Mouse (Mus musculus) liver, embryonic 13.5 days (tissue): Measurements from ENCODE around the gene Ltc4s. TPM values are rescaled to one million over a fixed set of nuclear protein-coding genes. Genes with fewer than 3 reads are reported as not detected.

Experiments used
- ATAC-seq: fragments of 200-750 bp; cut with Nextera tagmentation; 2 replicates; pipeline ENCODE4 v1.8.0; 2017; ENCODE audit warnings: low read depth, mild to moderate bottlenecking, moderate number of reproducible peaks, moderate library complexity
- DNase-seq: peaks from one replicate; pipeline ENCODE4 v3.0.0; 2022
- H3K27ac ChIP-seq: fragments of 300-500 bp; sonication (generic); 2 replicates; pipeline ENCODE4 v1.5.1; 2015; ENCODE audit warnings: moderate library complexity, mild to moderate bottlenecking, inconsistent platforms
- H3K27me3 ChIP-seq: fragments of 300-500 bp; sonication (generic); 2 replicates; pipeline ENCODE4 v1.6.1; 2015; ENCODE audit warnings: mild to moderate bottlenecking, inconsistent platforms
- H3K36me3 ChIP-seq: fragments of 300-500 bp; sonication (generic); 2 replicates; pipeline ENCODE4 v1.6.1; 2015; ENCODE audit warnings: mild to moderate bottlenecking, inconsistent platforms
- H3K4me1 ChIP-seq: fragments of 300-500 bp; sonication (generic); replicated peaks from 2 replicates; pipeline ENCODE4 v1.6.1; 2015; ENCODE audit warnings: inconsistent platforms
- H3K4me2 ChIP-seq: fragments of 300-500 bp; sonication (generic); 2 replicates; pipeline ENCODE4 v1.6.1; 2015; ENCODE audit warnings: inconsistent platforms, mild to moderate bottlenecking, moderate library complexity
- H3K4me3 ChIP-seq: fragments of 300-500 bp; sonication (generic); replicated peaks from 2 replicates; pipeline ENCODE4 v1.5.1; 2015; ENCODE audit warnings: mild to moderate bottlenecking, inconsistent platforms
- H3K9ac ChIP-seq: fragments of 300-500 bp; sonication (generic); 2 replicates; pipeline ENCODE4 v1.6.1; 2015; ENCODE audit warnings: mild to moderate bottlenecking, inconsistent platforms
- H3K9me3 ChIP-seq: fragments of 300-500 bp; sonication (generic); replicated peaks from 2 replicates; pipeline ENCODE4 v1.6.1; 2016; ENCODE audit warnings: inconsistent platforms
- WGBS: fragments of 180-500 bp; shearing (Covaris S2); methylation state at CpG from one replicate; pipeline ENCODE4 v1.1.7; 2015; ENCODE audit not compliant: insufficient replicate concordance; 5-methylcytosine and 5-hydroxymethylcytosine counted together
- polyA plus RNA-seq: library from polyadenylated mRNA; unstranded; fragments of >200 nt; fragmentation: Nextera tagmentation; extraction: Ambion mirVana; gene quantifications from 2 replicates; pipeline ENCODE4 v1.2.1, GENCODE M21; 2015

Gene Ltc4s
- polyA plus RNA-seq, 1 experiment from 2014 or later, result 0.99 TPM

DNA sequence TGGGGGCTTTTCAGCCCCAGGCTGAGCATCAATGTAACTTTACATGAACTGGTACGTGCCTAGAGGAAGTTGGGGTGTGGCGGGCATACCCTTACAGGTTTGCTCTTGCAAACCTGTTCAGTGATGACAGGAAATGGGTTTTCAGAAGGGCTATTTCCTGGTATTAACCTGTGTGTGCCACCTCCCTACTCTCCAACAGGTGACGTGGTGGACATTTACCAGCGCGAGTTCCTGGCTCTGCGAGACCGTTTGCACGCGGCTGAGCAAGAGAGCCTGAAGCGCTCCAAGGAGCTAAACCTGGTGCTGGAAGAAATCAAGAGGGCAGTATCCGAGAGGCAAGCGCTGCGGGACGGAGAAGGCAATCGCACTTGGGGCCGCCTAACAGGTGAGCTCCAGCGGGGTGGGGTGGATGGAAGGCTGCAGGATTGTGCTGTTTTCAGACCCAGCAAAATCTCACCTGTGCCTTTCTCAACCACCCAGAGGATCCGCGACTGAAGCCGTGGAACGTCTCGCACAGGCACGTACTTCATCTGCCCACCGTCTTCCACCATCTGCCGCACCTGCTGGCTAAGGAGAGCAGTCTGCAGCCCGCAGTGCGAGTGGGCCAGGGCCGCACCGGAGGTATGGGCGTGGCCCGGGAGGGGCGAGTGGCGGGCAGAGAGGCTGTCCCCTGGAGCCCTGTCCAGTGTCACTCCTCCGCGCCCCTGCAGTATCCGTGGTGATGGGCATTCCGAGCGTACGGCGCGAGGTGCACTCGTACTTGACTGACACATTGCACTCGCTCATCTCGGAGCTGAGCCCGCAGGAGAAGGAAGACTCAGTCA lies 7.7 kb downstream of the Ltc4s start:
- no peak for DNase-seq
- no peaks in the 10 kb centered on the region for H3K27me3 ChIP-seq
- no peaks in the 10 kb centered on the region for H3K9me3 ChIP-seq
- peaks cover 58% of the 10 kb centered on the region for H3K4me1 ChIP-seq
- H3K4me2 ChIP-seq, result peak overlapping the region; percentile 44
- peaks cover 55% of the 10 kb centered on the region for H3K36me3 ChIP-seq
- H3K27ac ChIP-seq, result no peak overlapping the region
- 72% methylated on average over 45 of the region's 45 CpGs for WGBS
- ATAC-seq, result no peak
- H3K9ac ChIP-seq, result no peak overlapping the region
- H3K4me3 ChIP-seq, result no peak overlapping the region; the same call in 1 of the 2 replicates

DNA sequence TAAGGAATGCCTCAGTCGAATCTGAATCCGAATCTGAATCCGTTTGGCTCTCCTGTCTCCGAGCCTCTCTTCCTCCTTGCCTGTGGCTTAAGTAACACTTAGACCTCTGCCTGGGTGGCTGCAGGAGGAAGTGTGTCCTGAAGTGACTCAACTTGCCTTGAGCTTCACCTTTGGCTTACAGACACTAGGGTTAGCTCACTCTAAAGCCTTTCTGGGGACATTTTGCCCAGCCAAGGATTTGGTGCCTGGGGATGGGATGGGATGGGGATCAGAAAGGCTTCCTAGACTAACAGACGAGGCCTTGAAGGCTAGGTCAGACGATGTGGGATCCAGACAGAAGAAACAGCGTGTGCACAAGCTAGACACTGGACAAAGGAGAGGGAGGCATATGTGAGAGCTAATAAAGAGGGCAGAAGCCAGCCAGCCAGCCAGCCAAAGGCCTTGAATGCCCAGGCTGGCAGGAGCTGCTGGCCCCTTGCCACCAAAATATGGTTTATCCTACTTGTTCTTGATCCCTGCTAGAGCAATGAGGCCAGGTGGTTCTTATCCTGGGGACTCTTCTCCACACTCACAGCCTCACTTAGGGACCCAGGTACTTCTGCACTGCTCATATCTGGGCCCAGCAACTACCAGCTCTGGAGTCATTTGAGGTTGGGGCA lies 9.0 kb downstream of the Ltc4s start:
- Histone ChIP-seq H3K27ac (peak overlapping the region; percentile 98), H3K4me2 (no peak overlapping the region), H3K9ac (no peak overlapping the region), H3K27me3 (no peaks in the 10 kb centered on the region), H3K9me3 (no peaks in the 10 kb centered on the region), H3K4me3 (no peak overlapping the region), H3K4me1 (peaks cover 57% of the 10 kb centered on the region), H3K36me3 (peaks cover 43% of the 10 kb centered on the region)
- DNase-seq (no peak), ATAC-seq (no peak)
- WGBS, result 64% methylated on average over 7 of the region's 7 CpGs

DNA sequence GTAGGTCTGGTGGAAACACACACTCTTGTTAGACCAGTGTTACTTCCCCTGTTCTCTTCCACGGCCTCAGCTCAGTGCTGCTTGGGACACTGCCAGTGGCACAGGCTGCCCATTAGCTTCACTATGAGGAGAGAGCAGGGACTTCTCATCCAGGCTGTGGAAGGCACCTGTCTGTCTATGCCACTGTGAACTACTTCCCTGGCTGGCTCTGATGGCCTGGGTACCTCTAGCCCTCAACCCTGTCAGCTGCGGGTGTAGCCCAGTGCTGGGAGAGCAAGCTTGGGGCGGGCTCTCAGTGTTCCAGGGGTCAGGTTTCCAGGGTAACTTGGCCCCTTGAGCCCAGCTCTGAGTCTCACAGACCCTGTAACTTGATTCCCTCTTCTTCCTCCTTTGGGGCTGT lies 9.6 kb downstream of the Ltc4s start:
- DNase-seq, result no peak
- H3K27me3 ChIP-seq, result no peaks in the 10 kb centered on the region
- peaks cover 37% of the 10 kb centered on the region for H3K36me3 ChIP-seq
- peak overlapping the region; percentile 98 for H3K27ac ChIP-seq
- ATAC-seq, result no peak
- no peak overlapping the region for H3K4me3 ChIP-seq
- H3K9me3 ChIP-seq, result no peaks in the 10 kb centered on the region
- 71% methylated on average over 3 of the region's 3 CpGs for WGBS
- H3K4me2 ChIP-seq, result 0 out of 2 replicates have a peak overlapping the region, but pooled peaks have one; percentile 0
- H3K4me1 ChIP-seq, result peaks cover 62% of the 10 kb centered on the region
- peak overlapping the region; percentile 31 for H3K9ac ChIP-seq

DNA sequence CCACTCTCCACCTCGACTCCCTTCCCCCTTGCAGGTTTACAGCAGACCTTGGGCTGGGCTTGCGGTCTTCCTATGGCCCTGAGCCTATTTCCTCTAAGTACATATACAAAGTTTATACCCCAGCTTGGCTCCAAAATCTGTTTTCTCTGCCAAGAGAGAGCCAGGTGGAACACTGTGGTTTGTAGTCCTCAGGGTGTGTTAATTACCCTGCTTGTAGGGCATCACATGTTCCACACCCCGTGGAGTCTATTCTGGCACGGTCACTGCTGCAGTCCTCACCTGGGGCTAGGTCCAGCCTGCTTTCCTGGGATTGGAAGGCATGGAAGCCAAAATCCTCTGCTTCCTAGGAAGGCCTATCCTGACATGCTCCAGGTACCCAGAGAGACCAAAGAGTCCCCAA lies 10.7 kb downstream of the Ltc4s start:
- WGBS, result 80% methylated on average over 4 of the region's 4 CpGs
- H3K36me3 ChIP-seq, result peaks cover 27% of the 10 kb centered on the region
- H3K27ac ChIP-seq, result peak overlapping the region; percentile 98
- H3K4me3 ChIP-seq, result no peak overlapping the region
- H3K9ac ChIP-seq, result peak overlapping the region; percentile 99; the same call in 1 of the 2 replicates
- no peaks in the 10 kb centered on the region for H3K27me3 ChIP-seq
- no peaks in the 10 kb centered on the region for H3K9me3 ChIP-seq
- DNase-seq, result no peak
- peaks cover 72% of the 10 kb centered on the region for H3K4me1 ChIP-seq
- ATAC-seq, result no peak
- H3K4me2 ChIP-seq, result peak overlapping the region; percentile 86

DNA sequence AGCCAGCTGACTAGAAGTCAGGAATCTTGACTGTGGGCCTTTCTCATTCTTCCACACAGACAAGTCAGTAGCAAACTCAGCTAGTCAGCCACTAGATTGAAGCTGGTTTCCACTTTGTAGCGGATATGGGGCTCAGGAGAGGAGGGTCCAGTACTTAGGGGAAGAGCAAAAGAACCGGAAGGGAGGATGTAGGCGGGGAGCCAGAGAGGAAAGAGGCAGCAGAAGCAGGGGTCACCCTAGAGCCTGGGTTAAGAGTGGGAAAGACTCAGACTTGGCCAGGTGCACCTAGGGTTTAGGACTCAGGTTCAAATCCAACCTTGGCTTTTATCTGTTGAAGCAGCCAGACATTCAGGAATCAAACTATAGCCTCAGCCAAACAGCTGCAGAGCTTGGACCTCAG lies 11.2 kb downstream of the Ltc4s start:
- H3K36me3 ChIP-seq, result peaks cover 21% of the 10 kb centered on the region
- H3K27ac ChIP-seq, result peak overlapping the region; percentile 98
- DNase-seq (no peak), ATAC-seq (no peak)
- peak overlapping the region; percentile 92 for H3K4me3 ChIP-seq
- peak overlapping the region; percentile 86 for H3K4me2 ChIP-seq
- H3K4me1 ChIP-seq, result peaks cover 77% of the 10 kb centered on the region
- H3K27me3 ChIP-seq, result no peaks in the 10 kb centered on the region
- H3K9ac ChIP-seq, result peak overlapping the region; percentile 99
- 71% methylated on average over 3 of the region's 3 CpGs for WGBS
- no peaks in the 10 kb centered on the region for H3K9me3 ChIP-seq

DNA sequence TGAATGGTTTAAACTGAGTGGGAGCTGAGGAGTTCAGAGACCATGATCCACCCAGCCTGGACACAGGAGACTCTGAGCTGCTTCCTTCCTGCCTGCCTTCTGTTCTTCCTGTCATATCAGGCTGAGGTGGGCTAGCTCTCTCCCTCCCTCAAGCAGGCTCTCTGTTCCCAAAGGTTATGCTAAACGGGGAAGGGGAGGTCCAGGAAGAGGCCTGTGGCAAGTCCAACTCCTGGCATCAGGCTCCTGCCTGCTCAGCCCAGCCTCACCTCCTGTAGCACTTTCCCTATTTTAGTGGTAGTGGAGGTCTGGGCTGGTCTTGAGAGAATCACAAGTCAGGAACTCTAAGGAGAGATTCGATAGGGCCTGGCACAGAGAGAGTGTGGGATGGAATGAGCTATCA lies 12.0 kb downstream of the Ltc4s start:
- H3K36me3 ChIP-seq, result peaks cover 18% of the 10 kb centered on the region
- peaks cover 74% of the 10 kb centered on the region for H3K4me1 ChIP-seq
- peak overlapping the region; percentile 86 for H3K4me2 ChIP-seq
- peak overlapping the region; percentile 92 for H3K4me3 ChIP-seq
- ATAC-seq (no peak), DNase-seq (no peak)
- H3K27me3 ChIP-seq, result no peaks in the 10 kb centered on the region
- H3K9ac ChIP-seq, result peak overlapping the region; percentile 99
- no peaks in the 10 kb centered on the region for H3K9me3 ChIP-seq
- H3K27ac ChIP-seq, result peak overlapping the region; percentile 98
- WGBS, result 11% methylated on average over 2 of the region's 2 CpGs

DNA sequence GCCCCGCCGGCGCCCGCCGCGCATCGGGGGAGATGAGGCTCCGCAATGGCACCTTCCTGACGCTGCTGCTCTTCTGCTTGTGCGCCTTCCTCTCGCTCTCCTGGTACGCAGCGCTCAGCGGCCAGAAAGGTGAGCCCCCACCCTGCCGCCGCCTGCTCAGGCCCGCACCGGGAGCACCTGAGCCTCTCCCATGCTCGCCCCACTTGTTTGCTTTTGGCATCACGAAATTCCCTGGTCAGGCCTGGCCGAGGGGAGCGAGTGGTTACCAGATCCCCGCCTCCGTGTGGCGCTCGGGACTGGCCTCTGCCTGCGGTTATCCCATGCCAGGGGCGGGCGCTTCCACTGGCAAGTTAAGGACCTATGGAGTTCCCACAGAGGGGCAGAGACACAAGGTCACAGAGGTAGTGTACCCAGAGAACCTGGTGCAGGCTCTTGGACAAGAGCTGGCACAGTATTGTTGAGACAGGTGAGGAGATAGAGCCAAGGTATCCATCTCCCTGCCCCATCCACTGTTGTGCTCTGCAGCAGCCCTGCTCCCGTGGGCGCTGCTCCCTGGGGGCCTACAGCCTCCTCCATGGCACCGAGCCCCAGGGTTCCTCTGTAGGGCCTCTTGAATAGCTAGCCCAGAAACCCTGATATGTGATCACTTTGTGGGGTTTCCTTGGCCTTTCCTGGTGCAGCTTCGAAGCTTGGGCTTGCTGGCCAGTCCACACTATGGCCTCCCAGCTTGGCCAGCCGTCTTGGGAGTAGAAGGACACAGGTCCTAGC lies 12.6 kb downstream of the Ltc4s start:
- WGBS, result 2% methylated on average over 34 of the region's 34 CpGs
- peaks cover 15% of the 10 kb centered on the region for H3K36me3 ChIP-seq
- H3K4me2 ChIP-seq, result peak overlapping the region; percentile 86
- peak overlapping the region; percentile 98 for H3K27ac ChIP-seq
- no peaks in the 10 kb centered on the region for H3K27me3 ChIP-seq
- peak; percentile 5; the same call in 1 of the 2 replicates for ATAC-seq
- H3K9me3 ChIP-seq, result no peaks in the 10 kb centered on the region
- peak overlapping the region; percentile 99 for H3K9ac ChIP-seq
- H3K4me1 ChIP-seq, result peaks cover 71% of the 10 kb centered on the region
- H3K4me3 ChIP-seq, result peak overlapping the region; percentile 92
- no peak for DNase-seq

DNA sequence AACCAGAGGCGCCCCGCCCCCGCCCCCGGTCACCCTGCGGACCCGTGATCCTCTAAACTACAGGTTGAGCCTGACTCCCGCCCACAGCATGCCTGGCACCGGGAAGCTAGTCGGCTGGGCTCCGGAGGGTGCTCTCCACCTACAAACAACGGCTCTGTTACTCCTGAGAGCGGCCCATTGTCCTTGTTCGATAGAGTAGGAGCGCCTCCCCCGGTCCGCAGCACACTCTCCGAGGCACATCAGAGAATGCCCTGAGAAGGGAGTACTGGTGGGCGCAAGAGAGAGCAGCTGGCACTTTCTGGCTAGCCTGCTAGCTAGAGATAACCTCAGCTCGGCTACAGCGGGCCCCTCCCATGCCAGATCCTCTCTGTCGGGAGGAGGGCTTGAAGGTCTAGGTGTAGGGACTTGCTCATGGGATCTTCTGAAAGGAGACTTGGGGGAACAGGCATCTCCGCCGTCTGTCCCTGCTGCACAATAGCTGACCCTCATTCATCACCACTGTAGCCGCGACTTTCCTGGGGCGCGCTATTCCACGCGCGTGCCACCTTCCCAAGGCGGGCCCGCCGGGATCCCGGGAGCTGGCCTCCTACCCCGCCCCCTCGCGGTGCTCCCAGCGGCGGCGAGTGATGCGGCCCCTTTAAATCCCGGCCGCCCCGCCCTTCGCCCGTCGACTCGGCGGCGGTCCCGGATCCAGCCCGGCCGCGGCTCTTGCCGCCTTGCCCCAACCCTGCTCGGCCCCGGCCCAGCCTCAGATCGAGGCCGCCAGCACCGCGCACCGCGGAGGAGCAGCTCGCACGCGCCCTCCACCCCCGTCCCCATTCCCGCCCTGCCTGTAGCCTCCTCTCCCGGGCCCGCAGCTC lies 13.5 kb downstream of the Ltc4s start:
- peak overlapping the region; percentile 92 for H3K4me3 ChIP-seq
- H3K9ac ChIP-seq, result peak overlapping the region; percentile 99
- no peaks in the 10 kb centered on the region for H3K9me3 ChIP-seq
- peaks cover 68% of the 10 kb centered on the region for H3K4me1 ChIP-seq
- peak overlapping the region; percentile 86 for H3K4me2 ChIP-seq
- under 1% methylated on average over 69 of the region's 70 CpGs for WGBS
- peak overlapping the region; percentile 98 for H3K27ac ChIP-seq
- no peaks in the 10 kb centered on the region for H3K27me3 ChIP-seq
- peak; percentile 94 for ATAC-seq
- DNase-seq, result peak; percentile 92
- H3K36me3 ChIP-seq, result peaks cover 12% of the 10 kb centered on the region; the same call in 1 of the 2 replicates

DNA sequence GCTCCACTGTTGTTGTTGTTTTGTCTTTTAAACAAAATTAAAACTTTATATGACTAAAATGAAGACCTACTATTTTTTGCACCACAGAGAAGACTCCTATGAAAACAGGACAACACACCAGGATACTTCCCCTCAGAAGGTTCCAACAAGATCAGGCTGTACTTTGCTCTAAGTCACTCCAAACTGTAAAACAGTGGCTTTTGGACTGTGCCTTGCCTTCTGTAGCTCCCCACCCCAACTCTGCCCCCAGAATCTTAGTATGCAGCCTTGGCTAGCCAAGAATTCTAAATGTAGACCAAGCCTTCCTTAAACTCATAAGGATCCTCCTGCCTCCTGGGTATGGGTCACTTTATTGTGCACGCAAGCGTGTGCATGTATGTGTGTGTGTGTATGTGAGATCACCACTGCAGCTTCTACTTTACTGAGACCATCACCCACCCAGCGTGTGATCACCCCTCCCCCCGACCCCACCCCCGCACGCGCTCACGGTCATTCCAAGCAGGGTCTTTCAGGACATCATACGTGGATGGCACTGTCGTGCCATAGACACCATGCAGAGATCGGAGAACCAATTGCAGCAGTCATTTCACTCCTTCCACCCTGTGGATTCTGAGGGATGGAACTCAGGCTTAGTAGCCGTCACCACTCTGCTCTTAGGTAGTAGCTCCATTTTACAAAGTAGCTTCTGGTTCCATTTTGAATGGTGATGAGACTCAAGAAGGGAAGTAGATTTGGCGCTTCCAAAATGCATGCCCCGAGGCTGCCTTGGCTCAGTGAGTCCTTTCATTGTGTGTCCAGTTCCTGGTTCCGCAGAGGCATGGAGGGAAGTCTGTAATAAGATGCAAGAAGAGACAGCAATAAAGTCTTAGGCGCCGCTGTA lies 14.4 kb downstream of the Ltc4s start:
- WGBS, result 4% methylated on average over 17 of the region's 17 CpGs
- DNase-seq (no peak), ATAC-seq (no peak)
- Histone ChIP-seq H3K4me2 (peak overlapping the region; percentile 86), H3K36me3 (peaks cover 12% of the 10 kb centered on the region; the same call in 1 of the 2 replicates), H3K9ac (peak overlapping the region; percentile 99), H3K9me3 (no peaks in the 10 kb centered on the region), H3K27ac (peak overlapping the region; percentile 98), H3K4me3 (peak overlapping the region; percentile 92), H3K27me3 (no peaks in the 10 kb centered on the region), H3K4me1 (peaks cover 68% of the 10 kb centered on the region)
